Mouse (Mus musculus): ENCODE data around the gene Itga4.

Gene Itga4

DNA sequence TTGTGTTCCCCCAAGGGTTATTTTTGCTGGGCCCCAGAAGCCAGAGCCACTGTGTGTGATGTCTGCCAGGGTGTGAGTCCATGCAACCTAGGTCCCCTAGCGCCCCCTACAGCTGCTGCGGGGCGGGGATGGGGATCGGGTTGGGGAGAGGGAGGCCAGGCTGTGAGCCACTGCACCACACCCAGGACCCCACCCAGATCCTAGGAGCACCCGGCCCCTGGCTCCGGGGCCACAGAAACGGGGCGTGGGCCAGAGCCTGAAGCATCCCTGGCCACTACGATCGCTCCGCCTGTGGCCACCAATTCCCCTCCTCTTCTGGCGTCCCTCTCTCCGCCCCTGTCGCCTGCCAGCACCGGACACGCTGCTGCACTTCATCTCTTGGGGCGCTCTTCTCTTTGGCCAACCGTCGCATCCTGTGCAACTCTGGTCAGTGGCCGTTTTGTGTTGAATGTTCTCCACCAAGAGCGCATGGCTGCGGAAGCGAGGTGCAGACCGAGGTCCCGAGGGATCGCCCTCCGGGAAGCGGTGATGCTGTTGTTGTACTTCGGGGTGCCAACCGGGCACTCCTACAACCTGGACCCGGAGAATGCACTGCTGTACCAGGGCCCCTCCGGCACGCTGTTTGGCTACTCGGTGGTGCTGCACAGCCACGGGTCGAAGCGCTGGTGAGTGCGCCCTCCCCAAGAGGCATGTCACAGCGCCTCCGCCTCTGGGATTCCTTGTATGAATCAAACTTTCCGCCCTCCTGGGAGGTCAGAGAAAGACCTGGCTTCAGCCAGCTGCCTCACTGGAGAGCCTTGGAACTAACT lies at the start of gene Itga4:
Gene Itga4 (plus strand): TSS at position 235 of the 809 bp plus-strand sequence.
- Histone ChIP-seq H3K9me3 (ENCODE audit: low read length) (no peaks in the 10 kb centered on the region), H3K4me1 (replicated peaks; ENCODE audit: low read depth, low read length) (peaks cover 11% of the 10 kb centered on the region; the same call in 1 of the 2 replicates), H3K36me3 (ENCODE audit: insufficient read depth, low read length) (no peaks in the 10 kb centered on the region), H3K27me3 (ENCODE audit: insufficient read depth, low read length) (peaks cover 30% of the 10 kb centered on the region), H3K4me3 (replicated peaks; ENCODE audit: low read length) (peak within 1 kb of the TSS; percentile 81)
- no peak for TF ChIP-seq POU5F1 (IDR thresholded peaks at IDR 0.05; ENCODE audit: borderline replicate concordance, low read length)
- no peak for TF ChIP-seq NANOG (IDR thresholded peaks at IDR 0.05; ENCODE audit: borderline replicate concordance, low read length)
- peak; percentile 42 for TF ChIP-seq CTCF (conservative IDR thresholded peaks at IDR 0.05; ENCODE audit: low read length)

DNA sequence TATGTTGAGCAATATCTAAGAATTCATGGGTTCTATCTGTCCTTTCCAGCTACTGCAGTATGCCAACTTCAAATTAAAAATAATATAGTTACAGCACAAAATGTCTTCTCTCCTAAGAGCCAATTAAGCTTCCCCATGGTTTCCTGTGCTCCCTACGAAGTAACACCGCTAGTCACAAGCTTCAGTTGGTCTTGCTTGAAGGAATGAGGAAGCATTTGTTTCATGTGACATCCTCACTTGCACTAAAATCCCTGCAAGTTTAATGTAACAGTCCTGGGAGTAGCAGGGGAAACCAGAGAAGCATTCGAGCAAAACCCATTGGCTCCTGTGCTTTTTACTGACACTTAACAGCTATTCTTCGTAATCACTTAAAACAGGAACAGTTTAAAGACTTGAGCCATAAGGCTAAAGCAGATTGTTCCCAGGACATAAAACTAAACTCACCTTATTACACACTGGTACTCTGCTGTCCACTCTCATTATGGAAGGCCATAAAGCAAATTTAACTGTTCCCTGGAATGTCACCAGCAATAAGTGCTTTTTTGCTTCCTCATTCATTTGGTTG lies 49.0 kb upstream of the Itga4 start:
- TF ChIP-seq POU5F1 (IDR thresholded peaks at IDR 0.05; ENCODE audit: borderline replicate concordance, low read length) (no peak), NANOG (IDR thresholded peaks at IDR 0.05; ENCODE audit: borderline replicate concordance, low read length) (no peak), CTCF (conservative IDR thresholded peaks at IDR 0.05; ENCODE audit: low read length) (no peak)
- no peaks in the 10 kb centered on the region for H3K27me3 ChIP-seq (ENCODE audit: insufficient read depth, low read length)

DNA sequence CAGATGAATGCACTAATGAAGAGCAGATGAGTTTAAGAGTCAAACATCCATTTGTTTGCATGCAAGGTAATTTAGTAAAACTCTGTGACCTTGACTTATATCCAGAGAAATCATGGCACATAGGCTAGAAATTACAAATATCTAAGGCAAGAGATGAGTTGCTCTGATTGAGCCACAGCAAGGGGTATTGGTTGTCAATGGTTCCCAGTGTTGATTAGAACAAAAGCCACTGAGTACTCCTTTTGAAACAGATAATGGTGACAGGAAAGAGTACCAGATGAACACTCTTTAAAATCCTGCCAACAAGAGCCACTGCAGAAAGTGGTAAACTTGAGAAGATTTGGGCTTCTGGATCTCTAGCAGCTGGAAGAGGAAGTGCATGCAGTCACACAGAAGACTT lies 40.2 kb upstream of the Itga4 start:
- Histone ChIP-seq H3K27me3 (ENCODE audit: insufficient read depth, low read length) (no peaks in the 10 kb centered on the region), H3K4me3 (replicated peaks; ENCODE audit: low read length) (no peak overlapping the region), H3K4me1 (replicated peaks; ENCODE audit: low read depth, low read length) (no peaks in the 10 kb centered on the region), H3K9me3 (ENCODE audit: low read length) (no peaks in the 10 kb centered on the region), H3K36me3 (ENCODE audit: insufficient read depth, low read length) (no peaks in the 10 kb centered on the region)
- peak; percentile 94 for TF ChIP-seq NANOG (IDR thresholded peaks at IDR 0.05; ENCODE audit: borderline replicate concordance, low read length)
- TF ChIP-seq POU5F1 (IDR thresholded peaks at IDR 0.05; ENCODE audit: borderline replicate concordance, low read length), result no peak

More for the DNA sequence above, 49.0 kb upstream of the Itga4 start:
- Histone ChIP-seq H3K4me3 (replicated peaks; ENCODE audit: low read length) (no peak overlapping the region), H3K9me3 (ENCODE audit: low read length) (no peaks in the 10 kb centered on the region), H3K36me3 (ENCODE audit: insufficient read depth, low read length) (no peaks in the 10 kb centered on the region), H3K4me1 (replicated peaks; ENCODE audit: low read depth, low read length) (no peaks in the 10 kb centered on the region)

DNA sequence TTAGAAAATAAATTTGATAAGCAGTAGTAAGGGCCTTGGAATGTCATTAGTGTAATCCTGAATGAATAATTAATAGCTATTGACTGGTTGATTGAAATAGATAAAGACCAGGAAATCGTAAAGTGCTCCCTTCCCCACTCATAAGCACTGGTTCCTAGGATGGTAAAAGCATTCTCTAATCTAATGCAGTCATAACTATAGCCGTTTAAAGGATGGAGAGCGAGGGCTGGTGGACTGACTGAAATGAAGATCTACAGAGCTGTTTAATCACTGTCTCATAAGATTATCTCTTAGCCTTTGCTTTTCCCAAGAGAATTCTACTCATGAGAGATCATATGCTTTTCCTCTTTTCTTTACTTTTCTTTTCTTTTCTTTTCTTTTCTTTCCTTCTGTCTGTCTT lies 39.7 kb upstream of the Itga4 start:
- no peak for TF ChIP-seq NANOG (IDR thresholded peaks at IDR 0.05; ENCODE audit: borderline replicate concordance, low read length)
- TF ChIP-seq CTCF (conservative IDR thresholded peaks at IDR 0.05; ENCODE audit: low read length), result no peak
- TF ChIP-seq POU5F1 (IDR thresholded peaks at IDR 0.05; ENCODE audit: borderline replicate concordance, low read length), result no peak
- Histone ChIP-seq H3K9me3 (ENCODE audit: low read length) (no peaks in the 10 kb centered on the region), H3K36me3 (ENCODE audit: insufficient read depth, low read length) (no peaks in the 10 kb centered on the region), H3K27me3 (ENCODE audit: insufficient read depth, low read length) (no peaks in the 10 kb centered on the region), H3K4me1 (replicated peaks; ENCODE audit: low read depth, low read length) (no peaks in the 10 kb centered on the region), H3K4me3 (replicated peaks; ENCODE audit: low read length) (no peak overlapping the region)

DNA sequence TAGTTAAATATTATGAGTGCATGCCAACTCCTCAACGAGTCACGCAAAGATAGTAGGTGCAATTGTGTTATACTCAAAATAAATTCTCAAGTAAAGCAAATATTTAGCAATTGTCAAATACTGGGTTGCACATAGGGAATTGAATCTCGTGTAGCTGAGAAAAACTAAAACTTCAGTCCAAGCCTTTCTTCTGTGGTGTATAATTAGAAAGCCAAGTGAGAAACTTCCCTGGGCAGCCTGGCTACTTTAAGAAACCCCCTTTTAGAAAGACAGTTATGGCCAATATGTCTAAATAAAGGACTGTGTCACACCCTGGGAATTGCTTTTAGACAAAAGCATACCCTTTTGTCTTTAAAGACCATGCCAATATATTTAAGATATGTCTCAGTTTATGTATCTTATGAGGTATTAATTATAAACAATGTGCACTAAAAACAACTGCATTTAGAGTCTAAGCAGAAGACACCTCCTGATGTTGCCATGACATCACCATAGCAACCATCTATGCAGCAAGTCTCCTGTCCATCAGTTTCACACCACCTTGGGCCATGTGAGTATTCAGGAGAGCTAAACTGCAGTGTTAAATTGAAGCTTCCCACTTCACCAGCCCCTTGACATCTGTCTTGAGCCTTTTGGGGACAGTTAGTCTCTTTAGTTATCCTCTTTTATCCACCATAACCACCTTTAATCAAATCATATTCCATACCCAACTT lies 30.4 kb upstream of the Itga4 start:
- TF ChIP-seq NANOG (IDR thresholded peaks at IDR 0.05; ENCODE audit: borderline replicate concordance, low read length) (no peak), CTCF (conservative IDR thresholded peaks at IDR 0.05; ENCODE audit: low read length) (no peak), POU5F1 (IDR thresholded peaks at IDR 0.05; ENCODE audit: borderline replicate concordance, low read length) (no peak)
- no peaks in the 10 kb centered on the region for H3K27me3 ChIP-seq (ENCODE audit: insufficient read depth, low read length)
- H3K36me3 ChIP-seq (ENCODE audit: insufficient read depth, low read length), result no peaks in the 10 kb centered on the region
- H3K4me3 ChIP-seq (replicated peaks; ENCODE audit: low read length), result no peak overlapping the region
- no peaks in the 10 kb centered on the region for H3K9me3 ChIP-seq (ENCODE audit: low read length)
- H3K4me1 ChIP-seq (replicated peaks; ENCODE audit: low read depth, low read length), result no peaks in the 10 kb centered on the region

DNA sequence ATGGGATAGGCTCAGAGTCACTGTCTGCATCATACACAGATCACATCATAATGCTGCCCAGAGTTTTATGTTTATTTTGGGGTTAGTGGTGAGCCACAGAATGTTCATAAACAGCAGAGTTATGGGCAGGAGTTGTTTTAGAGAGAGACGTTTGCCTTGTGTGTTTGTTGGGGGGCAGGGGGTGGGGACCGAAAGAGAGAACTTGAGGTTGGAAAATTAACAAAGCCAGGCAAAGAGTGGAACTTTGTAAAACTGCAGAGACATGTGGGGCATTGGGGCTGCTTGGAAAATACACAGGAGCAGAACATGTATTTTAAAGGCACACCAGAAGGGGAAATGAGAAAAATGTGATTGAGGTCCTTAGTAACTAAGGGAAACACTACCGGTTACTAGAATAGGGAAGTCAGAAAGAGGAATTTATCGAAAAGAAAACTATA lies 27.4 kb upstream of the Itga4 start:
- no peak for TF ChIP-seq CTCF (conservative IDR thresholded peaks at IDR 0.05; ENCODE audit: low read length)
- no peak for TF ChIP-seq POU5F1 (IDR thresholded peaks at IDR 0.05; ENCODE audit: borderline replicate concordance, low read length)
- no peak for TF ChIP-seq NANOG (IDR thresholded peaks at IDR 0.05; ENCODE audit: borderline replicate concordance, low read length)
- H3K4me3 ChIP-seq (replicated peaks; ENCODE audit: low read length), result no peak overlapping the region

DNA sequence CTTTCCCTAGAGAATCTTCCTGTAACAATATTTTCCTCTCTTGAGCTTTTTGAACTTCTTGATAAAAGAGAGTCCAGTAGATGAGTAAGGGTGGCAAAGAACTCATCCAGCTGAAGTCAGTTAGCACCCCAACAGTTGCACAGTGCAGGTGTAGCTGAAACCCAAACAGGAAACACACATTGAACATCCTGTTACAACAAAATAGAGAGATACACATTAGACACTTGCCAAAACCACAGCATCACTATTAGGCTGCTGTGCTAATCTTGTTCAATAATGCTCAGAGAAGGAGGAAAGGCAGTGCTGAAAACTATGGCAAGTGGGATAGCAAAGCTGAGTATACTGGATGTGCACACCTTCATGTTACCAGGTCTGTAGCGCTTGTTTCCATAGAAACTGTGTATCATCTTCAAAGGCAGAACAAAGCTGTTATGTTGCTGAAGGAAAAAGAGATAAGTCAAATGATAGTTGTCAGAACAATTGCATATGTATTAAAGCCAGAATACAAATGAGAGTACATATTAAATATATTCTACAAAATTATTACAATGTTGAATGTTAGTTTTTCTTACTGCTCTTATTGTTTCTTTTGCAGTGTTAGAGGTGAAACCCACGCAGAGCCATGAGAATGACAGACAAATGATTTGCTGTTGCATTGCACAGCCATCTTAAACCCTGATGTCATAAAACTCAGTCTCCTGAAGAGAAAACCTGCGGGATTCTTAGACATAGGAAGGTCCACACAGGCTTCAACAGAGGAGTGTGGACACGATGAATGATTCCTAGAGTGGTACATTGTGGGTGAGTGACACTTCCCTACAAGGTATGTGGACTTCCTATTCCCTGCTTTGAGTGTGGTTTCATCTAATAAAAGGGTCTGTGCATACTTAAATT lies 23.9 kb upstream of the Itga4 start:
- TF ChIP-seq POU5F1 (IDR thresholded peaks at IDR 0.05; ENCODE audit: borderline replicate concordance, low read length) (no peak), CTCF (conservative IDR thresholded peaks at IDR 0.05; ENCODE audit: low read length) (no peak), NANOG (IDR thresholded peaks at IDR 0.05; ENCODE audit: borderline replicate concordance, low read length) (no peak)
- H3K9me3 ChIP-seq (ENCODE audit: low read length), result no peaks in the 10 kb centered on the region
- no peak overlapping the region for H3K4me3 ChIP-seq (replicated peaks; ENCODE audit: low read length)
- no peaks in the 10 kb centered on the region for H3K27me3 ChIP-seq (ENCODE audit: insufficient read depth, low read length)
- no peaks in the 10 kb centered on the region for H3K4me1 ChIP-seq (replicated peaks; ENCODE audit: low read depth, low read length)
- H3K36me3 ChIP-seq (ENCODE audit: insufficient read depth, low read length), result no peaks in the 10 kb centered on the region

More for the DNA sequence above, 27.4 kb upstream of the Itga4 start:
- Histone ChIP-seq H3K4me1 (replicated peaks; ENCODE audit: low read depth, low read length) (no peaks in the 10 kb centered on the region), H3K27me3 (ENCODE audit: insufficient read depth, low read length) (no peaks in the 10 kb centered on the region), H3K36me3 (ENCODE audit: insufficient read depth, low read length) (no peaks in the 10 kb centered on the region), H3K9me3 (ENCODE audit: low read length) (no peaks in the 10 kb centered on the region)
